Mouse (Mus musculus) CH12.LX (cell line): ENCODE results near the gene Gtf2h4.
A peak's percentile ranks its signal among the peaks of the same experiment; 100 is the strongest.

Source experiments
- CTCF ChIP-seq, 2 experiments: IDR thresholded peaks in 1 of 2; conservative IDR thresholded peaks in 1 of 2; 2 replicates each; pipeline ENCODE4 v1.5.1; 2011 to 2012; ENCODE audit warnings: low read depth in 2 of 2, low read length in 2 of 2, improper control_type of control experiment in 1 of 2, inconsistent platforms in 1 of 2, mild to moderate bottlenecking in 1 of 2, moderate library complexity in 1 of 2
- POLR2A ChIP-seq: IDR thresholded peaks from 2 replicates; pipeline ENCODE4 v1.6.1; 2011; ENCODE audit warnings: low read depth, mild to moderate bottlenecking, improper control_type of control experiment, low read length
- POLR2AphosphoS2 ChIP-seq: IDR thresholded peaks from 2 replicates; pipeline ENCODE4 v1.6.1; 2011; ENCODE audit warnings: low read depth, low read length, improper control_type of control experiment
- RAD21 ChIP-seq: IDR thresholded peaks from 2 replicates; pipeline ENCODE4 v1.6.1; 2011; ENCODE audit warnings: low read depth, mild to moderate bottlenecking, low read length, improper control_type of control experiment, moderate library complexity
- SMC3 ChIP-seq: IDR thresholded peaks from 2 replicates; pipeline ENCODE4 v1.6.1; 2011; ENCODE audit warnings: low read depth, low read length, improper control_type of control experiment

DNA sequence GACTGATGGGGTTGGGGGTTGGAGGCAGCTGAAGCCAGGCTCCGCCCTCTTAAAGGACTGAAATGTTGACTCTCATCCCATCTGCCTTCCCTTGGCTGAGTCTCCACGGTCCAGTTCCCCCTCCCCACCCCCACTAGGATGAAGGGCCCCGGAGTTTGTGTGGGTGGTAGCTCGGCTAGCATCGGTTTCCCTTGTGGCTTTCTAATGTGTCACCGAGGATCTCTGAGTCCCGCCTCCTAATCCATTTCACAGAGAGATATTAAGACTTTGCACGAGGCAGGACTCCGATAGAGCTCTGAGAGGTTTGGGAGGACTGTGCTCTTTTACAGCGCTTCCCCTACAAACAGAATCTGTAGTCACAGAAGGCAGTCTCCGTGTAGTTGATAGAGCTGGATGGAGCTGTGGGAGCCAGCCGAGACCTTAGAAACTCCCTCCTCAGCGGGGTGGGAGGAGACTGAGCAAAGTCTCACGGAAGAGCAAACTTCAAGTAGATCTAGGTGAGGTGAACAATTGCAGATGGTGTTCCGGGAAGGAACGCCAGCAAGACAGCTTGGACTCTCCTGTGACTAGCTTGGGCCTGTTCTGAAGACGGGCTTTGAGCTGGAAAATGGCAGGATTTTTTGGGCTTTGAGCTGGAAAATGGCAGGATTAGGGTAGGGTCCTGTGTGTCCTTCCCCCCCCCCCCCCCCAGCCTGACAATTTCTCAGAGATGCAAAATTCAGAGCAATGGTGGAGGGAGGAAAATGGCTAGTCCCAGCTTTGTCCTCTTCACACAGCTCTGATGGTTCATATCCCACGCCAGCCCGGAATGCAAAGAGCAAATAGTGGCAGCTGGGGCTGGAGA is 31.3 kb upstream of the Gtf2h4 start, which contains the start of gene Ddr1:
- TF ChIP-seq CTCF (conservative IDR thresholded peaks at IDR 0.05 in 1 of 2, IDR thresholded peaks at IDR 0.05 in 1 of 2; ENCODE audit: low read depth in 2 of 2, low read length in 2 of 2) (no peak), POLR2AphosphoS2 (no peak), RAD21 (no peak), SMC3 (no peak), POLR2A (peak; percentile 56)
